Mouse (Mus musculus) frontal cortex, adult (tissue): Measurements from ENCODE around the gene Ccdc167.
"Not testable (repeated sequence)": the region's sequence is repeated elsewhere in the genome, so short reads cannot be mapped to it uniquely, and the experiment has no call there.

ENCODE experiments used
- ATAC-seq: cut with Nextera tagmentation; 2 replicates; pipeline ENCODE4 v1.9.2; 2017; ENCODE audit warnings: mild to moderate bottlenecking, moderate library complexity, mixed read lengths; ENCODE audit not compliant: low TSS enrichment

The Ccdc167 gene

GRCm38 (mm10) chr17:29719628-29720575 is 3.1 kb upstream of the Ccdc167 start:
- no peak for ATAC-seq

- no peak for ATAC-seq
Observed at GRCm38 (mm10) chr17:29718660-29719059, 1.8 kb upstream of the Ccdc167 start.

GRCm38 (mm10) chr17:29713734-29714133 is 3.1 kb downstream of the Ccdc167 start:
- ATAC-seq = not testable (repeated sequence)

GRCm38 (mm10) chr17:29712565-29712964 is 4.3 kb downstream of the Ccdc167 start:
- no peak for ATAC-seq

- no peak for ATAC-seq
Observed at GRCm38 (mm10) chr17:29711745-29712431, 5.0 kb downstream of the Ccdc167 start.

GRCm38 (mm10) chr17:29711076-29711744 is 5.6 kb downstream of the Ccdc167 start:
- no peak for ATAC-seq

- ATAC-seq = peak; percentile 66; the same call in 1 of the 2 replicates
Observed at GRCm38 (mm10) chr17:29710562-29711044, 6.2 kb downstream of the Ccdc167 start.

GRCm38 (mm10) chr17:29708783-29709182 is 8.1 kb downstream of the Ccdc167 start:
- no peak for ATAC-seq

GRCm38 (mm10) chr17:29706981-29707545 is 9.8 kb downstream of the Ccdc167 start:
- ATAC-seq = no peak

- ATAC-seq = no peak
Observed at GRCm38 (mm10) chr17:29705881-29706280, 11.0 kb downstream of the Ccdc167 start.

- peak; percentile 50; the same call in 1 of the 2 replicates for ATAC-seq
Observed at GRCm38 (mm10) chr17:29704781-29705180, 12.1 kb downstream of the Ccdc167 start.

- no peak for ATAC-seq
Observed at GRCm38 (mm10) chr17:29702938-29703710, 13.7 kb downstream of the Ccdc167 start.

GRCm38 (mm10) chr17:29700573-29700972 is 16.3 kb downstream of the Ccdc167 start:
- no peak for ATAC-seq

- ATAC-seq = no peak
Observed at GRCm38 (mm10) chr17:29698421-29698820, 18.4 kb downstream of the Ccdc167 start.

GRCm38 (mm10) chr17:29696940-29697339 is 19.9 kb downstream of the Ccdc167 start:
- ATAC-seq = no peak

GRCm38 (mm10) chr17:29694516-29694915 is 22.3 kb downstream of the Ccdc167 start:
- ATAC-seq = no peak

- ATAC-seq = no peak
Observed at GRCm38 (mm10) chr17:29693571-29693970, 23.3 kb downstream of the Ccdc167 start.

- ATAC-seq = no peak
Observed at GRCm38 (mm10) chr17:29692827-29693226, 24.0 kb downstream of the Ccdc167 start.

- ATAC-seq = no peak
Observed at GRCm38 (mm10) chr17:29690257-29690656, 26.6 kb downstream of the Ccdc167 start.

GRCm38 (mm10) chr17:29688610-29689009 is 28.2 kb downstream of the Ccdc167 start:
- no peak for ATAC-seq

GRCm38 (mm10) chr17:29687373-29687772 is 29.5 kb downstream of the Ccdc167 start:
- ATAC-seq = no peak
